Mouse (Mus musculus) myocyte (in vitro differentiated cells): ENCODE measurements around the gene Ryr2. TPM values are rescaled to one million over a fixed set of nuclear protein-coding genes. Genes with fewer than 3 reads are reported as not detected.

ENCODE experiments used
- H3K27me3 ChIP-seq: one replicate; pipeline ENCODE4 v1.6.1; 2011; ENCODE audit not compliant: control insufficient read depth, insufficient read depth, insufficient read length
- H3K36me3 ChIP-seq: one replicate; pipeline ENCODE4 v1.6.1; 2011; ENCODE audit not compliant: control insufficient read depth, insufficient read depth
- H3K4me2 ChIP-seq: one replicate; pipeline ENCODE4 v1.6.1; 2011; ENCODE audit warnings: low read depth, control low read depth
- H3K4me3 ChIP-seq: one replicate; pipeline ENCODE4 v1.5.1; 2011; ENCODE audit warnings: mild to moderate bottlenecking, control low read depth, moderate library complexity
- H3K79me2 ChIP-seq: one replicate; pipeline ENCODE4 v1.6.1; 2011; ENCODE audit not compliant: control insufficient read depth, insufficient read depth
- H3ac ChIP-seq: one replicate; pipeline ENCODE4 v1.6.1; 2011; ENCODE audit not compliant: control insufficient read depth, insufficient read length
- CEBPB ChIP-seq: IDR thresholded peaks from 2 replicates; pipeline ENCODE4 v1.6.1; 2011; ENCODE audit warnings: mild to moderate bottlenecking, moderate library complexity; ENCODE audit not compliant: poor library complexity, insufficient read depth, severe bottlenecking
- E2F4 ChIP-seq: IDR thresholded peaks from one replicate; pipeline ENCODE4 v1.6.1; 2011; ENCODE audit warnings: mild to moderate bottlenecking, control low read depth, moderate library complexity; ENCODE audit not compliant: insufficient read depth
- MAX ChIP-seq: IDR thresholded peaks from one replicate; pipeline ENCODE4 v1.6.1; 2011; ENCODE audit warnings: low read depth, mild to moderate bottlenecking, control low read depth
- MYOD1 ChIP-seq, 3 experiments: IDR thresholded peaks; one replicate each; pipeline ENCODE4 v1.6.1; 2011; ENCODE audit warnings: control low read depth in 2 of 3, low read depth in 2 of 3, mild to moderate bottlenecking in 2 of 3, moderate library complexity in 1 of 3; ENCODE audit not compliant: insufficient read length in 2 of 3, control insufficient read depth in 1 of 3
- MYOG ChIP-seq, 3 experiments: IDR thresholded peaks; one replicate each; pipeline ENCODE4 v1.6.1; 2011; ENCODE audit warnings: control low read depth in 2 of 3, low read depth in 2 of 3, mild to moderate bottlenecking in 2 of 3; ENCODE audit not compliant: insufficient read length in 2 of 3, control insufficient read depth in 1 of 3, insufficient read depth in 1 of 3
- POLR2A ChIP-seq: IDR thresholded peaks from one replicate; pipeline ENCODE4 v1.6.1; 2011; ENCODE audit warnings: low read depth, mild to moderate bottlenecking, control low read depth, moderate library complexity; ENCODE audit not compliant: insufficient read length
- POLR2AphosphoS2 ChIP-seq: IDR thresholded peaks from one replicate; pipeline ENCODE4 v1.6.1; 2011; ENCODE audit warnings: low read depth, control low read depth; ENCODE audit not compliant: insufficient read length
- REST ChIP-seq: IDR thresholded peaks from one replicate; pipeline ENCODE4 v1.6.1; 2011; ENCODE audit warnings: mild to moderate bottlenecking, control low read depth, moderate library complexity; ENCODE audit not compliant: insufficient read depth, insufficient read length
- SRF ChIP-seq: IDR thresholded peaks from one replicate; pipeline ENCODE4 v1.6.1; 2011; ENCODE audit warnings: low read depth; ENCODE audit not compliant: control insufficient read depth, insufficient read length
- TCF12 ChIP-seq: IDR thresholded peaks from one replicate; pipeline ENCODE4 v1.6.1; 2011; ENCODE audit warnings: mild to moderate bottlenecking, control low read depth; ENCODE audit not compliant: poor library complexity, insufficient read depth, severe bottlenecking
- TCF3 ChIP-seq: IDR thresholded peaks from one replicate; pipeline ENCODE4 v1.6.1; 2011; ENCODE audit warnings: low read depth, control low read depth; ENCODE audit not compliant: insufficient read length
- USF1 ChIP-seq: IDR thresholded peaks from one replicate; pipeline ENCODE4 v1.6.1; 2011; ENCODE audit warnings: low read depth, mild to moderate bottlenecking, control low read depth, moderate library complexity
- polyA plus RNA-seq: library from polyadenylated mRNA; unstranded; fragments of >200 nt; fragmentation: generic; extraction: Trizol; gene quantifications from one replicate; pipeline ENCODE4 v1.2.1, GENCODE M21; 2012; ENCODE audit warnings: missing spikeins

Ryr2 gene
- polyA plus RNA-seq, 1 experiment: not detected

- Histone ChIP-seq H3K4me3 (no peak overlapping the region), H3K79me2 (no peaks in the 10 kb centered on the region), H3K4me2 (no peak overlapping the region), H3K36me3 (no peaks in the 10 kb centered on the region), H3ac (no peak overlapping the region), H3K27me3 (no peaks in the 10 kb centered on the region)
- TF ChIP-seq SRF (no peak), TCF12 (no peak), POLR2AphosphoS2 (no peak), CEBPB (no peak), MYOG (IDR thresholded peaks at IDR 0.05; ENCODE audit: control insufficient read depth in 1 of 3, insufficient read depth in 1 of 3, insufficient read length in 2 of 3, low read depth in 2 of 3) (no peak), MAX (no peak), TCF3 (no peak), REST (no peak), POLR2A (no peak), E2F4 (no peak), USF1 (no peak), MYOD1 (IDR thresholded peaks at IDR 0.05; ENCODE audit: control insufficient read depth in 1 of 3, insufficient read length in 2 of 3, low read depth in 2 of 3) (no peak)
Measured at GRCm38 (mm10) chr13:12055913-12056312, 50.8 kb downstream of the Ryr2 start.

DNA sequence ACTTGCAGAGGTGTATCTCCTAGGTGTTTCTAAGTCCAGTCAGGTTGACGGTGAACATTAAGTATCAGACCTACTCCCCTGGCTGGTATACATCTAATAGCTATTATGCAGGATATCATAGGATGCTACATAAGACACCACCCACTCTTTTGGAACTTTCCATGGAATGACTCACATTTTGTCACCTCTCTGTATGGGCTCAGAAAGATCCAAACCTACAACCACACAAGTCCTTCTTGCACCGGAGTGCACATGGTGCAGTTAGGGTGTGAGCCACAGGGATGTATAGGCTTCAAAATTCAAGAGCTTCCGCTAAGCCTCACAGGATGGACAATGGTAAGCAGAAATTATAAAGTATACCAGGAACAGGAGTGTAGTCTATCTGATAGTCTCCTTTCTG, 52.8 kb downstream of the Ryr2 start:
- Histone ChIP-seq H3K79me2 (no peaks in the 10 kb centered on the region), H3K4me2 (no peak overlapping the region), H3ac (no peak overlapping the region), H3K36me3 (no peaks in the 10 kb centered on the region), H3K4me3 (no peak overlapping the region), H3K27me3 (no peaks in the 10 kb centered on the region)
- no peak for TF ChIP-seq MYOD1 (IDR thresholded peaks at IDR 0.05; ENCODE audit: control insufficient read depth in 1 of 3, insufficient read length in 2 of 3, low read depth in 2 of 3)
- no peak for TF ChIP-seq E2F4
- TF ChIP-seq TCF3: no peak
- no peak for TF ChIP-seq MYOG (IDR thresholded peaks at IDR 0.05; ENCODE audit: control insufficient read depth in 1 of 3, insufficient read depth in 1 of 3, insufficient read length in 2 of 3, low read depth in 2 of 3)
- TF ChIP-seq SRF: no peak
- no peak for TF ChIP-seq CEBPB

- no peaks in the 10 kb centered on the region for H3K27me3 ChIP-seq
Measured at GRCm38 (mm10) chr13:12050809-12051208, 55.9 kb downstream of the Ryr2 start.

DNA sequence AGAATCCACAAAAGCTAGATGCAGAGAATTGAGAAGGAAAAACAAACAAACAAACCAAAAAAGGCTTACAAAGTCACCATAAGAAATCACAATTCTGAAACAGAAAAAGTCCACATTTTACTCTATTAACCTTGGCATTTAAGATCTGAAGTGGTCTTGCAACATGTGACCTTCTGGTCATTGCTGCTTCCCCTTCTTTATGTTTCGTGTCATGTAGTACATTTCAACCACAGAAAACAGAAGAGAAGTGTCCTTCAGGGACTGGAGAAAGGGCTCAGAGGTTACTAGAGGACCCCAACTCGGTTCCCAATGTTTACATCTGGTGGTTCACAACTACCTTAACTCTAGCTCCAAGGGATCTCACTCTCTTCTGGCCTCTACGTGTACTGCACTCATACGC, 59.7 kb downstream of the Ryr2 start:
- no peak overlapping the region for H3K4me2 ChIP-seq
- TF ChIP-seq TCF12 (no peak), MAX (no peak), MYOG (IDR thresholded peaks at IDR 0.05; ENCODE audit: control insufficient read depth in 1 of 3, insufficient read depth in 1 of 3, insufficient read length in 2 of 3, low read depth in 2 of 3) (no peak), POLR2AphosphoS2 (no peak), POLR2A (no peak), REST (no peak), SRF (no peak), TCF3 (no peak), E2F4 (no peak), CEBPB (no peak), USF1 (no peak), MYOD1 (IDR thresholded peaks at IDR 0.05; ENCODE audit: control insufficient read depth in 1 of 3, insufficient read length in 2 of 3, low read depth in 2 of 3) (no peak)
- H3K79me2 ChIP-seq: no peaks in the 10 kb centered on the region
- H3K4me3 ChIP-seq: no peak overlapping the region
- H3K27me3 ChIP-seq: no peaks in the 10 kb centered on the region
- no peaks in the 10 kb centered on the region for H3K36me3 ChIP-seq
- no peak overlapping the region for H3ac ChIP-seq

More at GRCm38 (mm10) chr13:12050809-12051208, 55.9 kb downstream of the Ryr2 start:
- H3K36me3 ChIP-seq: no peaks in the 10 kb centered on the region
- H3K79me2 ChIP-seq: no peaks in the 10 kb centered on the region
- no peak overlapping the region for H3K4me2 ChIP-seq
- H3ac ChIP-seq: no peak overlapping the region
- H3K4me3 ChIP-seq: no peak overlapping the region
- TF ChIP-seq MYOG (IDR thresholded peaks at IDR 0.05; ENCODE audit: control insufficient read depth in 1 of 3, insufficient read depth in 1 of 3, insufficient read length in 2 of 3, low read depth in 2 of 3): no peak
- TF ChIP-seq MAX: no peak
- no peak for TF ChIP-seq E2F4
- TF ChIP-seq REST: no peak
- TF ChIP-seq TCF3: no peak
- no peak for TF ChIP-seq TCF12
- TF ChIP-seq CEBPB: no peak
- TF ChIP-seq POLR2AphosphoS2: no peak
- TF ChIP-seq POLR2A: no peak
- no peak for TF ChIP-seq USF1
- TF ChIP-seq MYOD1 (IDR thresholded peaks at IDR 0.05; ENCODE audit: control insufficient read depth in 1 of 3, insufficient read length in 2 of 3, low read depth in 2 of 3): no peak

GRCm38 (mm10) chr13:12044751-12045150, 62.0 kb downstream of the Ryr2 start:
- Histone ChIP-seq H3K4me2 (no peak overlapping the region), H3K36me3 (no peaks in the 10 kb centered on the region), H3K79me2 (no peaks in the 10 kb centered on the region), H3ac (no peak overlapping the region), H3K27me3 (no peaks in the 10 kb centered on the region), H3K4me3 (no peak overlapping the region)
- TF ChIP-seq TCF3: no peak
- no peak for TF ChIP-seq SRF
- TF ChIP-seq POLR2A: no peak
- TF ChIP-seq MYOD1 (IDR thresholded peaks at IDR 0.05; ENCODE audit: control insufficient read depth in 1 of 3, insufficient read length in 2 of 3, low read depth in 2 of 3): no peak
- TF ChIP-seq MAX: no peak
